Mouse (Mus musculus) brain, adult 2 months (tissue): ENCODE data around the gene Cd300lg.

Experiments used
- DNase-seq: peaks from one replicate; pipeline ENCODE4 v3.0.0; 2011; ENCODE audit warnings: low read depth, low spot score

Cd300lg gene

GRCm38 (mm10) chr11:102051954-102052353 is 10.6 kb downstream of the Cd300lg start:
- DNase-seq, result no peak

- no peak for DNase-seq
Observed at GRCm38 (mm10) chr11:102052697-102053096, 11.4 kb downstream of the Cd300lg start.

GRCm38 (mm10) chr11:102053183-102053582 is 11.9 kb downstream of the Cd300lg start:
- no peak for DNase-seq

GRCm38 (mm10) chr11:102053847-102054246 is 12.5 kb downstream of the Cd300lg start:
- peak; percentile 80 for DNase-seq

GRCm38 (mm10) chr11:102061236-102061940 is 20.1 kb downstream of the Cd300lg start:
- peak; percentile 89 for DNase-seq

GRCm38 (mm10) chr11:102061941-102062473 is 20.7 kb downstream of the Cd300lg start:
- no peak for DNase-seq

GRCm38 (mm10) chr11:102063076-102063475 is 21.8 kb downstream of the Cd300lg start:
- no peak for DNase-seq

- peak; percentile 59 for DNase-seq
Observed at GRCm38 (mm10) chr11:102068969-102069368, 27.7 kb downstream of the Cd300lg start.

- DNase-seq, result peak; percentile 44
Observed at GRCm38 (mm10) chr11:102069633-102070032, 28.3 kb downstream of the Cd300lg start.

- DNase-seq, result peak; percentile 28
Observed at GRCm38 (mm10) chr11:102070426-102070825, 29.1 kb downstream of the Cd300lg start.

- DNase-seq, result no peak
Observed at GRCm38 (mm10) chr11:102072729-102073128, 31.4 kb downstream of the Cd300lg start.

- DNase-seq, result no peak
Observed at GRCm38 (mm10) chr11:102073722-102074121, 32.4 kb downstream of the Cd300lg start.

GRCm38 (mm10) chr11:102082322-102082721 is 41.0 kb downstream of the Cd300lg start:
- DNase-seq, result peak; percentile 89

GRCm38 (mm10) chr11:102083193-102083592 is 41.9 kb downstream of the Cd300lg start:
- peak; percentile 76 for DNase-seq

- no peak for DNase-seq
Observed at GRCm38 (mm10) chr11:102084159-102084558, 42.9 kb downstream of the Cd300lg start.

GRCm38 (mm10) chr11:102086331-102086730 is 45.0 kb downstream of the Cd300lg start:
- DNase-seq, result peak; percentile 92

GRCm38 (mm10) chr11:102087081-102087751 is 45.9 kb downstream of the Cd300lg start:
- DNase-seq, result peak; percentile 94

GRCm38 (mm10) chr11:102087931-102088898 is 46.9 kb downstream of the Cd300lg start, which contains the start of gene Mpp2:
TSS of gene Mpp2 (minus strand) at chr11:102088515.
- peak; percentile 93 for DNase-seq

GRCm38 (mm10) chr11:102089088-102089808 is 47.9 kb downstream of the Cd300lg start:
- peak; percentile 89 for DNase-seq

GRCm38 (mm10) chr11:102095676-102096075 is 54.4 kb downstream of the Cd300lg start:
- no peak for DNase-seq

GRCm38 (mm10) chr11:102096446-102096845 is 55.1 kb downstream of the Cd300lg start:
- DNase-seq, result no peak
